Mouse (Mus musculus) liver, embryonic 13.5 days (tissue): ENCODE data around the gene Ccdc9b. TPM values are rescaled to one million over a fixed set of nuclear protein-coding genes. Genes with fewer than 3 reads are reported as not detected.

Experiments
- ATAC-seq: fragments of 200-750 bp; cut with Nextera tagmentation; 2 replicates; pipeline ENCODE4 v1.8.0; 2017; ENCODE audit warnings: low read depth, mild to moderate bottlenecking, moderate number of reproducible peaks, moderate library complexity
- DNase-seq: peaks from one replicate; pipeline ENCODE4 v3.0.0; 2022
- H3K27ac ChIP-seq: fragments of 300-500 bp; sonication (generic); 2 replicates; pipeline ENCODE4 v1.5.1; 2015; ENCODE audit warnings: moderate library complexity, mild to moderate bottlenecking, inconsistent platforms
- H3K27me3 ChIP-seq: fragments of 300-500 bp; sonication (generic); 2 replicates; pipeline ENCODE4 v1.6.1; 2015; ENCODE audit warnings: mild to moderate bottlenecking, inconsistent platforms
- H3K36me3 ChIP-seq: fragments of 300-500 bp; sonication (generic); 2 replicates; pipeline ENCODE4 v1.6.1; 2015; ENCODE audit warnings: mild to moderate bottlenecking, inconsistent platforms
- H3K4me1 ChIP-seq: fragments of 300-500 bp; sonication (generic); replicated peaks from 2 replicates; pipeline ENCODE4 v1.6.1; 2015; ENCODE audit warnings: inconsistent platforms
- H3K4me2 ChIP-seq: fragments of 300-500 bp; sonication (generic); 2 replicates; pipeline ENCODE4 v1.6.1; 2015; ENCODE audit warnings: inconsistent platforms, mild to moderate bottlenecking, moderate library complexity
- H3K4me3 ChIP-seq: fragments of 300-500 bp; sonication (generic); replicated peaks from 2 replicates; pipeline ENCODE4 v1.5.1; 2015; ENCODE audit warnings: mild to moderate bottlenecking, inconsistent platforms
- H3K9ac ChIP-seq: fragments of 300-500 bp; sonication (generic); 2 replicates; pipeline ENCODE4 v1.6.1; 2015; ENCODE audit warnings: mild to moderate bottlenecking, inconsistent platforms
- H3K9me3 ChIP-seq: fragments of 300-500 bp; sonication (generic); replicated peaks from 2 replicates; pipeline ENCODE4 v1.6.1; 2016; ENCODE audit warnings: inconsistent platforms
- WGBS: fragments of 180-500 bp; shearing (Covaris S2); methylation state at CpG from one replicate; pipeline ENCODE4 v1.1.7; 2015; ENCODE audit not compliant: insufficient replicate concordance; 5-methylcytosine and 5-hydroxymethylcytosine counted together
- polyA plus RNA-seq: library from polyadenylated mRNA; unstranded; fragments of >200 nt; fragmentation: Nextera tagmentation; extraction: Ambion mirVana; gene quantifications from 2 replicates; pipeline ENCODE4 v1.2.1, GENCODE M21; 2015

Ccdc9b gene
- polyA plus RNA-seq, 1 experiment from 2014 or later, result 0.20 TPM

GRCm38 (mm10) chr2:118776295-118776694 lies 13.8 kb upstream of the Ccdc9b start:
- Histone ChIP-seq H3K9me3 (no peaks in the 10 kb centered on the region), H3K9ac (no peak overlapping the region), H3K27me3 (peaks cover 36% of the 10 kb centered on the region), H3K36me3 (no peaks in the 10 kb centered on the region), H3K4me3 (no peak overlapping the region), H3K4me1 (peaks cover 15% of the 10 kb centered on the region), H3K4me2 (no peak overlapping the region), H3K27ac (no peak overlapping the region)
- 63% methylated on average over 2 of the region's 2 CpGs for WGBS
- ATAC-seq (no peak), DNase-seq (no peak)

GRCm38 (mm10) chr2:118775846-118776245 lies 13.4 kb upstream of the Ccdc9b start:
- WGBS, result 93% methylated on average over 3 of the region's 4 CpGs
- H3K27me3 ChIP-seq, result peaks cover 33% of the 10 kb centered on the region
- ATAC-seq, result no peak
- H3K9me3 ChIP-seq, result no peaks in the 10 kb centered on the region
- H3K4me1 ChIP-seq, result peaks cover 15% of the 10 kb centered on the region
- H3K27ac ChIP-seq, result no peak overlapping the region
- H3K36me3 ChIP-seq, result no peaks in the 10 kb centered on the region
- H3K9ac ChIP-seq, result no peak overlapping the region
- H3K4me3 ChIP-seq, result no peak overlapping the region
- no peak for DNase-seq
- no peak overlapping the region for H3K4me2 ChIP-seq

- no peaks in the 10 kb centered on the region for H3K9me3 ChIP-seq
- H3K27me3 ChIP-seq, result peaks cover 29% of the 10 kb centered on the region
- peaks cover 15% of the 10 kb centered on the region for H3K4me1 ChIP-seq
Measured at GRCm38 (mm10) chr2:118775396-118775795, 12.9 kb upstream of the Ccdc9b start.

GRCm38 (mm10) chr2:118774536-118774935 lies 12.1 kb upstream of the Ccdc9b start:
- WGBS, result 47% methylated on average over 2 of the region's 2 CpGs
- Histone ChIP-seq H3K36me3 (no peaks in the 10 kb centered on the region), H3K9ac (no peak overlapping the region), H3K27ac (no peak overlapping the region), H3K4me1 (peaks cover 8% of the 10 kb centered on the region), H3K4me3 (no peak overlapping the region), H3K4me2 (no peak overlapping the region), H3K9me3 (no peaks in the 10 kb centered on the region), H3K27me3 (peaks cover 20% of the 10 kb centered on the region)
- DNase-seq (no peak), ATAC-seq (no peak)

More at GRCm38 (mm10) chr2:118775396-118775795, 12.9 kb upstream of the Ccdc9b start:
- ATAC-seq (no peak), DNase-seq (no peak)
- Histone ChIP-seq H3K4me3 (no peak overlapping the region), H3K27ac (no peak overlapping the region), H3K9ac (no peak overlapping the region), H3K36me3 (no peaks in the 10 kb centered on the region), H3K4me2 (no peak overlapping the region)
- 37% methylated on average over 1 of the region's 1 CpGs for WGBS

- no peaks in the 10 kb centered on the region for H3K9me3 ChIP-seq
- H3K4me2 ChIP-seq, result no peak within 1 kb of the TSS
- no peak within 1 kb of the TSS for H3K9ac ChIP-seq
- ATAC-seq, result no peak
- WGBS, result 67% methylated on average over 6 of the region's 6 CpGs
- H3K36me3 ChIP-seq, result no peaks in the 10 kb centered on the region
- no peak within 1 kb of the TSS for H3K4me3 ChIP-seq
- H3K27ac ChIP-seq, result no peak within 1 kb of the TSS
- no peak for DNase-seq
- 0 out of 2 replicates have a peak, but pooled peaks cover 7% of the 10 kb centered on the region for H3K27me3 ChIP-seq
- no peaks in the 10 kb centered on the region for H3K4me1 ChIP-seq
Measured at GRCm38 (mm10) chr2:118772158-118772874, 9.9 kb upstream of the Ccdc9b start, which contains the start of gene Phgr1. Phgr1 (plus strand) TSS chr2:118772769.

GRCm38 (mm10) chr2:118766041-118767033 lies 3.9 kb upstream of the Ccdc9b start:
- 54% methylated on average over 10 of the region's 10 CpGs for WGBS
- H3K4me3 ChIP-seq, result no peak overlapping the region
- H3K9ac ChIP-seq, result 0 out of 2 replicates have a peak overlapping the region, but pooled peaks have one; percentile 26
- H3K9me3 ChIP-seq, result no peaks in the 10 kb centered on the region
- H3K36me3 ChIP-seq, result no peaks in the 10 kb centered on the region
- DNase-seq, result no peak
- no peak overlapping the region for H3K27ac ChIP-seq
- no peak overlapping the region for H3K4me2 ChIP-seq
- H3K4me1 ChIP-seq, result peaks cover 39% of the 10 kb centered on the region
- ATAC-seq, result no peak
- H3K27me3 ChIP-seq, result 0 out of 2 replicates have a peak, but pooled peaks cover 3% of the 10 kb centered on the region

- Histone ChIP-seq H3K4me3 (no peak overlapping the region), H3K36me3 (no peaks in the 10 kb centered on the region), H3K4me2 (no peak overlapping the region), H3K4me1 (peaks cover 51% of the 10 kb centered on the region), H3K9me3 (no peaks in the 10 kb centered on the region), H3K27ac (no peak overlapping the region), H3K9ac (no peak overlapping the region), H3K27me3 (peaks cover 12% of the 10 kb centered on the region)
- DNase-seq, result no peak
- ATAC-seq, result no peak
- 76% methylated on average over 5 of the region's 5 CpGs for WGBS
Measured at GRCm38 (mm10) chr2:118764875-118765274, 2.4 kb upstream of the Ccdc9b start.

GRCm38 (mm10) chr2:118764094-118764831 lies 1.8 kb upstream of the Ccdc9b start:
- WGBS, result 22% methylated on average over 11 of the region's 11 CpGs
- ATAC-seq (no peak), DNase-seq (peak; percentile 45)
- Histone ChIP-seq H3K9ac (no peak overlapping the region), H3K9me3 (no peaks in the 10 kb centered on the region), H3K27ac (peak overlapping the region; percentile 75; the same call in 1 of the 2 replicates), H3K4me2 (peak overlapping the region; percentile 34), H3K36me3 (no peaks in the 10 kb centered on the region), H3K27me3 (peaks cover 12% of the 10 kb centered on the region), H3K4me3 (no peak overlapping the region), H3K4me1 (peaks cover 56% of the 10 kb centered on the region)

GRCm38 (mm10) chr2:118763469-118763868 lies 1.0 kb upstream of the Ccdc9b start:
- no peak for DNase-seq
- 0 out of 2 replicates have a peak overlapping the region, but pooled peaks have one; percentile 71 for H3K4me2 ChIP-seq
- H3K36me3 ChIP-seq, result no peaks in the 10 kb centered on the region
- H3K9ac ChIP-seq, result 0 out of 2 replicates have a peak overlapping the region, but pooled peaks have one; percentile 63
- peak overlapping the region; percentile 75 for H3K27ac ChIP-seq
- WGBS, result 66% methylated on average over 7 of the region's 7 CpGs
- no peaks in the 10 kb centered on the region for H3K9me3 ChIP-seq
- H3K4me3 ChIP-seq, result no peak overlapping the region
- peaks cover 61% of the 10 kb centered on the region for H3K4me1 ChIP-seq
- no peak for ATAC-seq
- H3K27me3 ChIP-seq, result peaks cover 16% of the 10 kb centered on the region

- H3K4me1 ChIP-seq, result peaks cover 61% of the 10 kb centered on the region
- peak overlapping the region; percentile 75 for H3K27ac ChIP-seq
- H3K27me3 ChIP-seq, result peaks cover 23% of the 10 kb centered on the region
- peak overlapping the region; percentile 71 for H3K4me2 ChIP-seq
- H3K9ac ChIP-seq, result peak overlapping the region; percentile 63
- peak; percentile 57 for ATAC-seq
- H3K4me3 ChIP-seq, result peak overlapping the region; percentile 41
- H3K36me3 ChIP-seq, result no peaks in the 10 kb centered on the region
- DNase-seq, result no peak
- 13% methylated on average over 10 of the region's 10 CpGs for WGBS
- no peaks in the 10 kb centered on the region for H3K9me3 ChIP-seq
Measured at GRCm38 (mm10) chr2:118762784-118763148, 305 bp upstream of the Ccdc9b start.
